Mouse (Mus musculus) ES-Bruce4 (cell line): Measurements from ENCODE around the gene Tamm41. TPM values are rescaled to one million over a fixed set of nuclear protein-coding genes. Genes with fewer than 3 reads are reported as not detected.
A peak's percentile ranks its signal among the peaks of the same experiment; 100 is the strongest.

ENCODE experiments used
- H3K27ac ChIP-seq: 2 replicates; pipeline ENCODE4 v1.5.1; 2012; ENCODE audit warnings: low read length, inconsistent platforms; ENCODE audit not compliant: insufficient read depth
- H3K27me3 ChIP-seq: 2 replicates; pipeline ENCODE4 v1.6.1; 2012; ENCODE audit warnings: mild to moderate bottlenecking, low read length, inconsistent platforms; ENCODE audit not compliant: control insufficient read depth, poor library complexity, insufficient read depth, severe bottlenecking
- H3K36me3 ChIP-seq: 2 replicates; pipeline ENCODE4 v1.6.1; 2012; ENCODE audit warnings: inconsistent platforms, mild to moderate bottlenecking, low read length, moderate library complexity; ENCODE audit not compliant: control insufficient read depth, poor library complexity, insufficient read depth, severe bottlenecking
- H3K4me1 ChIP-seq: one replicate; pipeline ENCODE4 v1.8.1; 2011; ENCODE audit warnings: low read length; ENCODE audit not compliant: control insufficient read depth, insufficient read depth
- H3K4me3 ChIP-seq: 2 replicates; pipeline ENCODE4 v1.5.1; 2011; ENCODE audit warnings: low read depth, mild to moderate bottlenecking, low read length
- H3K9ac ChIP-seq: 2 replicates; pipeline ENCODE4 v1.6.1; 2012; ENCODE audit warnings: low read depth, mild to moderate bottlenecking, inconsistent platforms; ENCODE audit not compliant: poor library complexity, severe bottlenecking
- H3K9me3 ChIP-seq: replicated peaks from 2 replicates; pipeline ENCODE4 v1.6.1; 2012; ENCODE audit warnings: mild to moderate bottlenecking, low read length, inconsistent platforms; ENCODE audit not compliant: control insufficient read depth, poor library complexity, insufficient read depth, severe bottlenecking
- CTCF ChIP-seq: IDR thresholded peaks from one replicate; pipeline ENCODE4 v1.8.1; 2011; ENCODE audit warnings: low read depth, low read length
- EP300 ChIP-seq: IDR thresholded peaks from 2 replicates; pipeline ENCODE4 v1.6.1; 2011; ENCODE audit warnings: low read depth, low read length; ENCODE audit not compliant: insufficient read depth
- POLR2A ChIP-seq: IDR thresholded peaks from one replicate; pipeline ENCODE4 v1.8.1; 2011; ENCODE audit warnings: low read length; ENCODE audit not compliant: insufficient read depth
- polyA plus RNA-seq: library from polyadenylated mRNA; stranded (reverse); fragments of >200 nt; gene quantifications from 2 replicates; pipeline ENCODE4 v1.2.4, GENCODE M21; 2011; ENCODE audit warnings: low read depth; ENCODE audit not compliant: missing spikeins, insufficient read depth, insufficient read length

The Tamm41 gene
- polyA plus RNA-seq, 1 experiment = 60.3 TPM

DNA sequence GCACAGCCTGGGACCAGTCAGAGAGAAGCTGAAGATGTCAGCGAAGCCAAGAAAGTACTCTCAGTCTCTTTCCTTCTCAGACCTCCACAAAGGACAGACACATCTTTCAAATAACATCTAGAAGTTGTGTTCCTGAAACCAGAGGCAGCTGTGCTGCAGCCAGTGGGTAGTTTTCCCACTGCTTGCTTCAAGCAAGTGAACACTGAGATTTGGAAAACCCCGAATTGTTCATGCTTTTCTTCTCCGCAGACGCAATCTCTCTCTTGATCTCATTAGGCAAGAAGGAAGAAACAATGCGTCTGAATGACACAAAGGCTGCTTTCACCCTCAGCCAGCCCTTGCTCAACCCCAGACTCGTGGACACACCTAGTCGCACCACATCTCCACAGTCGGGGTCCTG lies 25.9 kb downstream of the Tamm41 start:
- H3K27ac ChIP-seq = no peak overlapping the region
- no peaks in the 10 kb centered on the region for H3K27me3 ChIP-seq
- H3K9me3 ChIP-seq = no peaks in the 10 kb centered on the region
- no peak overlapping the region for H3K4me3 ChIP-seq
- H3K4me1 ChIP-seq = no peaks in the 10 kb centered on the region
- no peak overlapping the region for H3K9ac ChIP-seq
- TF ChIP-seq EP300 = no peak
- no peak for TF ChIP-seq POLR2A
- no peak for TF ChIP-seq CTCF
- H3K36me3 ChIP-seq = peaks cover 7% of the 10 kb centered on the region; the same call in 1 of the 2 replicates

DNA sequence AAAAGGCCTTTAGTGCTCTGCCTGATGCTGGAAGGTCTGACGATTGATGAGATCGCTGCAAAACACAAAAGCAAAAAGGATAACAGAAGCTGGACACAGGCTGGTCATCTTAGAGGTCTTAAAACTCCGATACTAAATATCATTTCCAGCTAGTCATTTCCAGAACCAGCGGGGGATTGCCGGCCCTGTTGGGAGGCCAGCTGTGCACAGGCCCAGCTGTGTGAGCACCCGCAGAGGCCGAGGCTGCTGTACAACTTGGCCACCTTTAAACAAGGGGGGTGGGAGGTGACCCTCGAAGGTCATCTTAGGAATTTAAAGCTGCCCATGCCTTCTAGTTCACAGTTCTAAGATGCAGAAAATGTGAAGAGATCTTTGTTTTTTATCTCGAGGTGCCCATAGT lies 26.9 kb downstream of the Tamm41 start:
- Histone ChIP-seq H3K36me3 (peaks cover 7% of the 10 kb centered on the region; the same call in 1 of the 2 replicates), H3K27ac (no peak overlapping the region)
- TF ChIP-seq POLR2A = no peak
- TF ChIP-seq CTCF = no peak
- TF ChIP-seq EP300 = no peak

DNA sequence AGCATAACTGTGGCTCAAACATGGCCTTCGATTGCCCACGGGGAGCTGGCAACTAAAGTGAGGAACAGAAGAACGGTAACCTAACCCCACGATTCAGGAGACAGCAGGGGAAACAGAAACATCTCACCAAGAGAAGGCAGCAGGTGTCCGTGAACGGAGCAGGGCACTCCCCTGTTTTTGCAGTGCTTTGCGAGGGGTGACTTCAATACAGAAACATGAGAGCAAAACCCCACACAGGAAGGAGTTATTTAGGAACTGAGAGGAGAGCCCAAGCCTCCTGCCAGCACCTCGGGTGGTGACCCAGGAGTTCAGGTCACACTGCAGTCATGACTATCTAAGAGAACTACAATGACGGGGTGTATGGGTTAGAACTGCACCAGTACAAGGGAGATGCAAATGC lies 27.4 kb downstream of the Tamm41 start:
- TF ChIP-seq POLR2A (no peak), EP300 (no peak), CTCF (no peak)
- Histone ChIP-seq H3K27ac (no peak overlapping the region), H3K4me1 (no peaks in the 10 kb centered on the region), H3K4me3 (no peak overlapping the region), H3K27me3 (no peaks in the 10 kb centered on the region), H3K36me3 (peaks cover 4% of the 10 kb centered on the region; the same call in 1 of the 2 replicates), H3K9me3 (no peaks in the 10 kb centered on the region), H3K9ac (no peak overlapping the region)

More for the DNA sequence above, 26.9 kb downstream of the Tamm41 start:
- Histone ChIP-seq H3K9me3 (no peaks in the 10 kb centered on the region), H3K4me1 (no peaks in the 10 kb centered on the region), H3K27me3 (no peaks in the 10 kb centered on the region), H3K4me3 (no peak overlapping the region), H3K9ac (no peak overlapping the region)

DNA sequence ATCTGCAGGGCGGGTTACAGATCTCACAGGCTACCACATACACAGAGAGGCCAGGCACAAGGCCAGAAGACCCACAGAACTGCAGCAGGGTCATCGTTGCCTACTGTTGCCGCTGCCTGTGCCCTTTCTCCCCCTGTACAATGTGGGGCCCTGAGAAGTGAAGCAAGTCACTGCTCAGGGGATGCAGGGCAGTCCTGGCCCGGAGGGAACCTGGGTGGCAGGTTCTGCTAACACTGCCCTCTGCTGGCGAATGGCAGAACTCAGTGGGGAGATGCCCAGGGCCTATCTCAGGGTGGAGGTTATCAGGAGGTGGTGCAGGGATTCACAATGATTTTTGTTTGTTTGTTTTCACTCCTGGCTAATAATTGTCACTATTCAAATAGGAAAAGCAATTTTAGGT lies 29.9 kb downstream of the Tamm41 start:
- peaks cover 4% of the 10 kb centered on the region; the same call in 1 of the 2 replicates for H3K36me3 ChIP-seq

DNA sequence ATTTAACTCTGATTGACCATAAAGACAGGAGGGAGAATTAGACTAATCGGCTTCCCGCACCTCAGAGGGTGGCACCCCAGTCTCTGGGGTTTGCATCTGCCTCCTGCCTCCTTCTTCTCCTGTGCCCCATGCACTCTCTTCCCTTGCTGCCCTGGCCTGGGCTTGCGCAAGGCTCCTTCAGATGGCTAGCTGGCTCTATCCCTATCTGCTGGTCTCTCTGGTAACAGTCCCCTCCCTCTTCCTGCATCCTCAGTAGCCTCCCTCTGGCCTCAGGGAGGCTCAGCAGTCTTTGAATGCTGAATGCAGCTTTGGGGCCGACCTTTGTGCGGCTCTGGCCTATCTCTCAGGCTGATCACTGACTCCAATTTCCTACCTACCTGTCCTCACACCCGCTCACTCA lies 30.7 kb downstream of the Tamm41 start:
- no peak for TF ChIP-seq POLR2A
- no peak for TF ChIP-seq EP300
- TF ChIP-seq CTCF = no peak
- no peaks in the 10 kb centered on the region for H3K9me3 ChIP-seq
- H3K36me3 ChIP-seq = 0 out of 2 replicates have a peak, but pooled peaks cover 2% of the 10 kb centered on the region
- H3K27ac ChIP-seq = no peak overlapping the region
- H3K4me1 ChIP-seq = no peaks in the 10 kb centered on the region
- no peak overlapping the region for H3K9ac ChIP-seq
- H3K27me3 ChIP-seq = no peaks in the 10 kb centered on the region
- H3K4me3 ChIP-seq = no peak overlapping the region

More for the DNA sequence above, 29.9 kb downstream of the Tamm41 start:
- no peaks in the 10 kb centered on the region for H3K9me3 ChIP-seq
- no peaks in the 10 kb centered on the region for H3K27me3 ChIP-seq
- TF ChIP-seq CTCF = peak; percentile 94
- TF ChIP-seq POLR2A = no peak
- TF ChIP-seq EP300 = no peak
- no peaks in the 10 kb centered on the region for H3K4me1 ChIP-seq
- H3K9ac ChIP-seq = no peak overlapping the region
- H3K27ac ChIP-seq = no peak overlapping the region
- H3K4me3 ChIP-seq = no peak overlapping the region

DNA sequence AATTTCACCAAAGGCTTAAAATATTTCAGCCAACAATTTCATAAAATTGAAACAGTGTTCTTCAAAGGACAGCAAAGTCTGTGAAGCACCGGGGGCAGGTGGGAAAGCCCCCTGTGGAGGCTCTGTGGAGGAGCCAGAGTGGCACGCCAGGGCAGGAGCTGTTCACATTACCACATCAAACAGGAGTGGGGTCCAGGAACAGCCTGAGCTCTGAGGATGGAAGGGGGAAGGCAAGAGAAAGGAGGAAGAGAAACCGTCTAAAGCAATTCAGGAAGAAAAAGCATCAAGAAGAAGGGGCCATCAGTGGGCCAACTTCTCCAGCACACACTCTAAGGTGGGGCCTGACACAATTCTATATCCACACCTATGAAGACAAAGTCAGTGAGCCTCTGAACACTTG lies 31.6 kb downstream of the Tamm41 start:
- Histone ChIP-seq H3K27me3 (no peaks in the 10 kb centered on the region), H3K36me3 (no peaks in the 10 kb centered on the region), H3K9ac (no peak overlapping the region), H3K9me3 (no peaks in the 10 kb centered on the region), H3K27ac (no peak overlapping the region), H3K4me1 (no peaks in the 10 kb centered on the region), H3K4me3 (no peak overlapping the region)
- no peak for TF ChIP-seq POLR2A
- TF ChIP-seq EP300 = no peak
- TF ChIP-seq CTCF = no peak
